Mouse (Mus musculus): ENCODE data around the gene Slc4a8.

DNA sequence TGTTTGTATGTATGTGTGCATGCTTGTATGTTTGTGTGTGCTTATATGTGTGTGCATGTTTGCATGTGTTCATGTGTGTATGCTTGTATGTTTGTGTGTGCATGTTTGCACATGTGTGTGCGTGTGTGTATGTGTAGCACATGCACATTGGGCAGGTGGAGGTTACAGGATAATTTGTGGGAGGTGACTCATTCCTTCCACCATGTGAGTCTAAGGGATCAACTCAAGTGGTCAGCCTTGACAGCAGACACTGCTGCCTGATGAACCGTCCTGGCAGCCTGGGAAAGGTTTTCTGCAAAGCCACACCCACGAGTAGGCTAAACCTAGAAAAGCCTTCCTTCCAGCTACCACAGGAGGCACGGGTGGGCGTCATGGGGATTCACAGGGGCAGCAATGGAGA lies 99.3 kb downstream of the Slc4a8 start:
- TF ChIP-seq POLR2A (IDR thresholded peaks at IDR 0.05; ENCODE audit: low read depth, low read length) (no peak), CTCF (IDR thresholded peaks at IDR 0.05; ENCODE audit: extremely low read depth, insufficient read depth, insufficient read length, insufficient replicate concordance) (no peak)
